Mouse (Mus musculus) left cerebral cortex, postnatal 10 days (tissue): ENCODE measurements around the gene Fam169b. TPM values are rescaled to one million over a fixed set of nuclear protein-coding genes. Genes with fewer than 3 reads are reported as not detected.

Experiments used
- DNase-seq, 2 experiments: peaks; one replicate each; pipeline ENCODE4 v3.0.0; 2021 to 2022; ENCODE audit warnings: low spot score in 2 of 2, mixed read lengths in 1 of 2; ENCODE audit errors: extremely low spot score in 1 of 2
- intact Hi-C: fragments of 180-260 bp; cut with DNase I; formaldehyde crosslinking; loops from one replicate; pipeline ENCODE4 v1.15.1; 2025
- total RNA-seq, 2 experiments: library from RNA; stranded (reverse); gene quantifications; 2 replicates each; pipeline ENCODE4 v1.2.3; 2021

Fam169b gene
- total RNA-seq, 2 experiments from 2014 or later, result 0.32 to 0.47 TPM

DNA sequence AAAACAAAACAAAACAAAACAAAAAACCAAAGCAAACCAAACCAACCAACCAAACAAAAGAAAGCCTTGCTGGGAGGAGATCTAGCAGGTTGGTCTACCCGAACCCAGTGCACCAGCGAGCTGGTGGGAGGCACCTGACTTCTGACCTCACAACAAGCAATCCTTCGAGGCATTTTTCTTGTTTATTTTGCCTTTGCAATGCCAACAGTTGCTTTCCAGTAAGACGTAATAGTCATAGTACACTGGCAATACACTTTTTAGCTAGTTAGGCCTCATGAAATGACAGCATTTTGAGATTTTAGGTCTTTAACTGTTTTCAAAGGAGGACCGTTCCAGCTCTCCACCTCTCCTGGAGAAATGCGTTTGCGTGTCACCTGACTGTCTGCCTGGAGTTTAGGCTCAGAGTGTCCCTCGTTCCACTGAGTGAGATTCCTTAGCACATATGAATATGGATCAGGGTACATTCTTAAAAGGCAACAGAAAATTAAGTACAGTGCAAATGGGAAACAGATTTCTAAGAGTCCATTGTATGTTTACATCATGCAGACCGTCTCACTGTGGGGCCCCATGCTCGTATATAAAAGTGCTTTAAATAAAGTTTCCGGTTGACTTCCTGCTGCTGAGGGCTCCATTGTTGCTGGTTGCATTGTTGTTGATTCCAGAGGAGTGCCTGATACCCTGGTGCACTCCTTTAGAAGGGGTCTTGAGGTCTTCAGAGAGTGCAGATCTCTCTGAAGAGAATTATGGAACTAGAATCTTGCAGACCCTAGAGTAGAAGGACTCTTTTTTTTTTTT, 32.3 kb downstream of the Fam169b start:
- intact Hi-C loops, result no loop called here
- DNase-seq, result no peak

DNA sequence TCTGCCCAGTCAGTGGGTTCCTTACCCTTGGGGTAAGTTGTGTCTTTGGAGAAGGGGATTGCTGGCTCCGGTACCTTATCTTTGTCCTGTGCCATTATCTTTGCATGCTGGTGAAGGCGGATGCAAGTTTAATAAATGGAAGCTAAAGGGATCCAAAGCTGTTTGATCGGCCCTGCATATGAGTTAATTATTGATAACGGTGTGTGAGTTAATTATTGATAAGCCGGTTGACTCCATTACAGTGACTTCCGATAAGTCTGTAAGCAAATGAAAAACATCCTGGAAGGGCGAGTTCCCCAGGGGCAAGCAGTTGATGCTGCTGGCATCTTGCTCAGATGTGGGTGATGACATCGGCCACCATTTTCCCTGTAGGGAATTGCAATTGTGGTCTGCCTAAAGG, 33.1 kb downstream of the Fam169b start:
- DNase-seq, result no peak
- intact Hi-C loops, result no loop called here

DNA sequence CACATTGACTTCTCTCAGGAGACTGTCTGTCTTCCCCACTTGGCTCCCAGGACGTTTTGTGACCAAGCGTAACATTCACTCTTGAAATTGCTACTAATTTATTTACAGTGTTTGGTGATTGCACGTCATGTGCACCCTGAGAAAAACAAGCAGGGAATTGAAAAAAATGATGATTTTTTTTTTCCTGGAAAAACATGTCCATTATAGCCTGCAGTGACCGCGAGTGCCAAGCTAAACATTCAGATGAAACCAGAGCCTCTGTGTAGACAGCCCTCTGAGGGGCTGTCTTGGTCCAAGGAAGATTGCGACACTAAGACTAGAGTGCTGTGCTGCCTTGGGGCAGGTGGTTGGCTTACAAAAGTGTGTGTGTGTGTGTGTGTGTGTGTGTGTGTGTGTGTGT, 37.8 kb downstream of the Fam169b start:
- no peak for DNase-seq
- intact Hi-C loops, result no loop called here

DNA sequence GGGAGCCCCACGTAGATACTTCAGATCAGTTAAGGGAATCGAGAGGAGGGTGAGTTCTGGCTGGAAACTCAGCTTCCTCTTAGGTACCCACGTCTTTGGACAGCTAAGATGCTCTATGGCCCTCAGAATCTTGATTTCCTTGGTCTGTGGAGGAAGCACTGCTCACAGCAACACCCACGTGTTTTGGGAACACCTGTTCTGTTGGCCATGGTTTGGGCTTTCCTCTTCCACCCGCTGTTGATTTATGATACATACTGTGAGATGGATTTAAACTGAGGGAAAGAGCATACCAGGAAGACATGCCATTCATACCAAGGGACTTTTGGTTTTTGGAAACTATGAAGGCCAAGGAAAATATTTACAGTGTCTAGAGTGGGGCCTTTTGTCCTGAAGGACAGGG, 38.8 kb downstream of the Fam169b start:
- intact Hi-C loops, result no loop called here
- DNase-seq, result no peak

DNA sequence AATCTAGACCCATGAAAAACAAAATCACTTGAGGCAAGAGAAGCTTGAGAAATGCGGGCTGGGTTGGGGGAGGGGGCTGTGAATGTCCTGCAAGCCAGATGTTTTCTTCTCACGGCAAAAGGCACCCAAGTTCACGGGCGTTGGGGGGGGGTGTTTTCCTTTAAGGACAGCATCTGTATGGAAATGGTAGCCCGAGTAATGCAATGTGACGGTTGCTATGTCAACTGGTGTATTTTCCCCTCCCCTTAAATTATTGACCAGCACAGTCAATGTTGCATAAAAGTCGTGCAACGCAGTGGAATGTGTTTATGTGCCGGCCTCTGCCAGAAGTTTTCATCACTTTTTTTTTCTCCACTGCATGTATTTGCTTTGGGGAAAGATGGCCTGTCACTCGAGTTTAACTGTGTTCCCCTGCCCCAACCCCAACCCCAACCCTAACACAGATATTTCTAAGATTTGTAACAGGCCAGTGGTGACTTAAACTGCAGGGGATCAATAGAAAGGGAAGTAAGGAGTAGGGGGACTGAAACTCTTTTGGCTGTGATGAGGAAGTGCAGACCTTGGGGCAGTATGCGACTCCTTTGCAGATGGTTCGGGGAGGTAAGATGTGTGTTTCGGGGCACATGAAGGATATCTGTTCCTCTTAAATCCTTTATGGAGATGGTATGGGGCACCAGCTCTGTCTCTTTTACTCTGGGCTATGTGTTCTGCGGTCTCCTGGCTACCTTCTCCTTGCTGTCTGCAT, 39.6 kb downstream of the Fam169b start:
- intact Hi-C loops, result no loop called here

DNA sequence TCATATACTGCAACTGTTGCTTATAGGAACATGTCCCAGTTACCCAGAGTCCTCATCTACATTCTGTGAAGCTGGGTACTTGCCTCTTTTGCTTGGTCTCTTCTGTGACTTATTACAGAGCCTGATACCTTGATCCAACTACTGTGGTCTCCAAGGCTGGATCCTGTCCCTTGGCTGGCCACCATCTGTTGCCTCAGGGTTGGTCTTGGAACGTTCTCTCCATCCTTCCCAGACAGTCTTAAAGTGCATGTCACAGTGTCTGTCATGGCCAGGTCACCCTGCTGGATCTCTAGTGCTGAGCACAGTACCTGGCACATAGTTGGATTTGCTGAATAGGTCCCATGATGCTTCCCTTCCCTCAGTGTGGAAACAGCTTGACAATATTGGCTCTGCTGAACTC, 40.6 kb downstream of the Fam169b start:
- intact Hi-C loops, result no loop called here
- no peak for DNase-seq

More for the DNA sequence above, 39.6 kb downstream of the Fam169b start:
- no peak for DNase-seq

DNA sequence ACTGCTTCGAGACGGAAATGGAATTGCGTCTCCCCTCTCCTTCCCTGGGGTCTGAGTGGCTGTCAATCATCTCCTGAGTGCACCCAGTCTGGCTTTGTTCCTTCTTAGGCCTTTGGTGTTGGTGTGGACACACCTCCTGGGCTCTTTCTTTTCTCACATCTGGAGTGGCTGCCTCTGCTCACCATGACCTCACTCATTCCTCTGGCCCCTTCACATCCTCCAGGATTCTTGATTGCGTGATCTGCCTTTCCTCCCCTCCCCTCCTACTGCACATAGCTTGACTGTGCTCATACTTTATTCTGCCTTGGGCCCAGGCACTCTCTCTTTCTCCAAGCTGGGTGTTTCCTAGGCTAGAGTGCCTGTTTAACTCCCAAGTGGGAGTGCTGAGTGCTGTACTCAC, 41.4 kb downstream of the Fam169b start:
- intact Hi-C loops, result no loop called here
- no peak for DNase-seq

DNA sequence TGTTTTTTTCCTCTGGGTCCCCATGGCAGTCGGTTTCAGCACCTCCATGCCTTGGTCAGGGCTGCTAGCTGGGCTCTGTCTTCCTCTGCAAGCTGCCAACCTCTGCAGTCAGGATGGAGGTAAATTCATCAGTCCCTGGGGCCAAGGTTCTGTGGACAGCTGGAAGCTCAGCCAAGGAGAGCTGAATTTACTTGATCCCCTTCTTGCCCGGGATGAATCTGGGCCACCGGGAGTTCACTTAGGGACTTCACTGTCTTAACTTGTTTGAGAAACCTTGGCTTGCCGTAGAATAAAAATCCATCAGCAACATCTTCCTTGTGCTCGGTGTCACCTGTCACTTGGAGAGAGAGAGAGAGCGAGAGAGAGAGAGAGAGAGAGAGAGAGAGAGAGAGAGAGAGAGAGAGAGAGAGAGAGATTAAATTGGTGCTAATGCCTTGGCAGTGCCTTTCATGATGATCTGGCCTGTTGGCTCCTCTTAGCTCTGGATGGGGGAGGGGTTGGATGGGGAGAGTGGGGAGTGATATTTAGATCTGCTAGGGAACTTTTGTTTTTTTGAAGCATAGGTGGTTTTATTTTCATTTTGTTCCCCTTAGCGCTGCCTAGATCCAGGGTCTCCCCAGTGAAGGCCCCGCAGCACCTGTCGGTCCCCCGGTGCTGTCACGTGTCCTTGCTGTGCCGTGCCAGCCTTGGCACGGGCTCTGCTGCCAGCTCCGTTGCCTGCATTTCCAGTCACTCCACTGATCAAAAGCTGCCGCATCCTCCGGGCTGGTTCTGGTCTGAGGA, 44.6 kb downstream of the Fam169b start:
- DNase-seq, result no peak
- intact Hi-C loops, result no loop called here

DNA sequence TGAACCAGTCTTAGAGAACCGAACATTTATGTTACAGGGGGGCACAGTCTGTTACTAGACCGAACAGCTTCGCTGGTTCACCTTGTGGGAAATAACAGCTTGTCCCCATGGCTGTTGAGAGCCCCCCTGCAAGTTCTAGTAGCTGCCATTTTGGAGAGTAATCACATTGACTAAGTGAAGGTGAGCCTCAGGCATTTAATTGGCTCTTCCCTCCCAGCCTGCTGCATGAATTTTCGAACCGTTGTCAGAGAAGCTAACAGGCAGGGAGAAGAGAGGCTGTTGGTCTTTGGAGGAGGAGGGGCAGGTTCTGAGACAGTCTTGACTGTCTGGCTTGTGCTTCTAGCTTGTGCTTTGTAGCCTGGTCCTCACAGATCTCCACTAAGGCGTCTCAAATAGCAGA, 45.3 kb downstream of the Fam169b start:
- DNase-seq, result no peak
- intact Hi-C loops, result no loop called here

DNA sequence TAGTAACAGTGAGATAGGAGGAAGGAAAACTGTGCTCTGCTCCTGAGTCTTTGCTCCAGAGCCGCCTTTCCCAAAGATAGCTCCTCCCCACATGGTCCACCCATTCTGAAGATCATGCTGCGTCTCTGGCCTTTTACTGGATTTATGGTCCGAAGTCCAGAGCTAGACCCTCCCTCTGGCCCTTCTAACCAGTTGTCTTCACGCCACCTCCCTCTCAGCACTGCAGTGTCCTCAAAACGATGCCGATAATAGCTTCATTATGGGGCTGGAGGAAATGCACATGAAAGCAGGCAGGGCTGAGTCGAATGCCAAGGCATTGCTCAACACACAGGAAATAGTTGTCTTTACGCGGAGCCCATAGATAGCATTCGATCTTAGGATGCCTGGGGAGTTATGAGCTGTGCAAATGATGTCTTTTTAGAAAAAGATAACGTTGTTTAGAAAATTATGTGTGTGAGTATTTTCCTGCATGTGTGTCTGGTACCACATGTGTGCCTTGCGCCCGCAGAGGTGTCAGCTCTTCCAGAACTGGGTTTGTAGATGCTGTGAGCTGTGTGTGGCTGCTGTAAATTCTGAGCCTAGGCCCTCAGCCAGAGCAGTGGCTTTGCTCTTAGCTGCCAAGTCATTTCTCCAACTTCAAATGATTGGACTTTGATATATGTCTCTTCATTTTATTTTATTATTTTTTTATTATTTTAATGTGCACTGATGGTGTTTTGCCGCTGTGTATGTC, 46.6 kb downstream of the Fam169b start:
- intact Hi-C loops, result no loop called here
- no peak for DNase-seq

DNA sequence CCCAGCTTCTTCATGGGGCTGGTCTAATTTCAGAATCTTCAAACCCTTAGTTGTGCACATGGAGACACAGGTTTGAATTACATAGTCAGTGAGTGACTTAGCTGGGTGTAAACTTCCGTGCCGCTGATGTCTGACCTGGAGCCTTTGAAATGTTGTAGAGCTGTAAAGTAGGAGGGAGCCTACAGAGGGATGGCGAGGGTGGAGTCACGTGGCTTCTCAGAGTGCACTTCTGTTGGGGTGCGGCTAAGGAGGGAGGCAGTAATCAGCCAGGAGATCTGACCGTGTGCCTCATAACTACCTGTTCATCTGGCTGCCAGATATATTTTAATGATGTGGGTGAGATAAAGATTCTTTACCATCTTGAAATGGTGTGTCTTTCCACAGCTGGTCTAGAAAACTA, 49.4 kb downstream of the Fam169b start:
- intact Hi-C loops, result no loop called here
- no peak for DNase-seq

DNA sequence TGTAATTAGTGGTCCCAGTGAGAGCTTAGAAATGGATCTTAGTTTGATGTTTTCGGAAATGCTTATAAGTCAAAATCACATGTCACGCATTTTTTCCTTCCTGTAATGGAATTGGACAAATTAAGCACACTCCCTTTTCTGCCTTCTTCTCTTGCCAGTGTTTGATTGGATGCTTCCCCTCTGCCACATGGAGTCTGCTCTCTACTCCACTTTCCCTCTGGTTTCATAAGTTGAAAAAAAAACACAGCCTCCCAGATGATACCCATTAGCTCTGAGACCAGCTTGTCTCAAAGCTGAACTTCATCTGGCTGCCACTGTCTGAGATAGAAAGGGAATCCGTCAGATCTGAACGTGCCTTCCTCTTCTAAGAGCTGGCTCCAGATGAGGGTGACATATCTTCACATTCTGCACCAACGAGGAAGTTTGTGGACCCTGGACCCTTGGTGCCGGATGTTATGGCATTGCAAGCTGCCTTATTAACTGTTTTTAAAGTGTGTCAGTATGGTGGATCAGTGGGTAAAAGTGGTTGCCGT, 52.6 kb downstream of the Fam169b start:
- no peak for DNase-seq
- intact Hi-C loops, result no loop called here

DNA sequence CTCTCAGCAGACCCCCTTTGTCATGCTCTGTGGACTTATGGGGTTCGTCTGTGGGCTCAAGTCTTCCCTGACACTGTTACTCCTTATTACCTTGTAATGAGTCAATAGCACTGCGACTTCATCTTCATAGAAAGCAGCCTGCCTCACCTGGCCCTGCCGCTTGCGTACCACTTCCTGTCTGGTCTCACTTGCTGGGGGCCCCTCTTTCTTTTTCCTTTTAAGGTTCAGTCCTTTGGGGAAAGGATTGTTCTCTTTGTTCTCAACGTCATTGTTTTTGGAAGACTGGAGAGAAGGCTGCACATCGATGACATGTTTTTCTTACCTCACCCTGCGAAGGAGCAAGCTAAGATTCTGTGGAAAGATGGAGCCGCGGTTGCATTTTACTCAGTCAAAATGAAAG, 55.4 kb downstream of the Fam169b start:
- intact Hi-C loops, result no loop called here
- DNase-seq, result no peak

DNA sequence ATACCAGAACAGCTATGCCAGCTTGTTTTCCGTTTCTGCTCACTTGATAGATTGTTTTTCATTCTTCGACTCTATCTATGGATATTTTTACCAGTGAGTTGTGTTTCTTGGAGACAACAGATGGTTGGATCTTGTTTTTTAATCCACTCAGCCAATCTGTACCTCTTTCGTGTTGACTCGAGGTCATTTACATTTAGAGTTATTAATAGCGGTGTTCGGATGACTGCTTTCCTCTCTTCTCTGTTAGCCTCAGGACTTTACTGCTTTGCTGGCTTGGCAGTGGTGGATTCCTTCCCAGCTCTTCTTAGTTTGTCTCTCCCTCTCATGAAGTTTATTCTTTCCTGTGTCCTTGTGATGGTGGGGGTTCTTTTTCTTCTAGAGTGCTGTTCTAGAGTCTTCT, 59.2 kb downstream of the Fam169b start:
- no peak for DNase-seq
- intact Hi-C loops, result no loop called here

DNA sequence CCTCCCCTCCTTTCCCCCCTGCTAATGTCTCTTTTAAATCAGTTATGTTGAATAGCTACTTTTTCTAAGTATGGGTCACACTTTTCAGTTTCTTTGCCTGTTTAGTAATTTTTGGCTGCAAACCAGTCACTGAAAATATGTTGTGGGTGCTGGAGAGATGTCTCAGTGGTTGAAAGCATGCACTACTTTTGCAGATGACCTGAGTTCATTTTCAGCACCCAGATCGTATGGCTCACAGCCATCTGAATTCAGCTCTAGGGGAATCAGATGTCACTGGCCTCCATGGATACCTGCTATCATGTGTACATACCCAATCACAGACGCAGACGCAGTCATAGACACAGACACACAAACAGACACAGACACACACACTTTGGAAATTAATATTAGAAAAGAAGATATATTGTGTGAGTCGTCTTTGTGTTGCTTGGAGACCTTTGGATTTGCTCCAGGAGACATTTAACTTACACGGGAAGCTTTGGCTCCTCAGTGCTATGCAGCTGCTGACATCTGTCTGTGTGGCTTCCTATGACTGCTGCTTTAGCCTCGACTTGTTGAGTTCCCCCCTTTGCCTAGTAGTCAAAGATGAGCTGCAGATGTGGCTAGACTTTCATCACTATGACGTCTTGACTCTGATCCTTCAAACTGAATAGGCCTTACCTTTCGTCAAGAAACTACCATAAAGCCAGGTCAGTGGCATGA, 63.6 kb downstream of the Fam169b start:
- intact Hi-C loops, result no loop called here
- no peak for DNase-seq

DNA sequence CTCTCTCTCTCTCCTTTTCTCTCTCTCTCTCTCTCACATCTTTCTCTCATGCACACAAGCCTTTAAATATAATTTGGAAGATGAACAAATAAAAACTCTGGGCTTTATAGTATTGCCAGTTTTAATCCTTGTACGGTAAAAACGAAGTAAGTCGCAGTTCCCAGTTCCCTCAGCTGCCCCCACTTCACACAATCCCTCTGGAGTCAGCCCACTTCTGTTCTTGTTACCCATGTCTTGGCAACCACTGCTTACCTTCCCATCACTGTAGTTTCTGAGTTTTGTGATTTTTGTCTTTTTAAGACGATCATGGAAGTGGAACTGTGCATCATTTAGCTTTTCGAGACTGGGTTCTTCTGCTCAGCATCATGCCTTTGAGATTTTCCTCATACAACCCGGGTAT, 65.0 kb downstream of the Fam169b start:
- intact Hi-C loops, result no loop called here
- no peak for DNase-seq

DNA sequence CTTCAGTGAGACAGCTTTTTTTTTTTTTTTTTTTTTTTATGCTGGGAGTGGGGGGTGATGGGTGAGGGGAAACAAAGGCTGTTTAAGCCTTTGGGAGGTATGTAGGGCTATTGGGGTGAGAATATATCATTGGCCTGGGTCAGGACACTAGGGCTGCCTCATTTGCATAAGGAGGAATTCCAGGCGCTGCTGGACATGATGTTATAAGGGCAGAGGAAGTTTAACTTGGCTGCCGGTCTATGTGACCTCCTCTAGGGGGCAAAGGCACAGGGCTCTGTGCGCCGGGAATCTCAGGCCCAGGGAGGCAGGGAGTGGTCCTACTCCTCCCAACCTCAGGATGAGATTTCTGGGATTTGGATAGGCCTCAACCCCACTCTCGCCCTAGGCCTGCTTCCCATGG, 70.9 kb downstream of the Fam169b start:
- intact Hi-C loops, result no loop called here
- DNase-seq, result no peak

DNA sequence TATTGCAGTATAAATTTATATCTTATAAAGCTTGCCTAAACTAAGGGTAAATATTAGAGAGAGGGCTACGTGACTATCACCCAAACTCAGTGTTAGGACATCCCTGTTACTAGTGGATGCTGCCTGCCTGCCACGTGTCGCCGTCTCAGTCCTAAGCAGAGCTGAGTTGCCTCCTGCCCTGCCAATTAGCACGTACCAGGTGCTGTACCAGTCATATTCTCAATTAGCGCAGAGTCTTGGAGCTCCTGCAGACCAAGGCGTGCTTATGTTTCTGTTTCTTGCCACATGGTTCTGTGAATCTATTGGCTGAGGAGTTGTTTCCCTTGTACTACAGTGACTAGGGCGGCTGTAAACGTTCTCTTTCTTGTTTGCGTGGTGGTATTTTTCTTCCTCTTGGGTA, 72.3 kb downstream of the Fam169b start:
- DNase-seq, result no peak
- intact Hi-C loops, result no loop called here
